Mouse (Mus musculus) thymus, adult 2 months (tissue): ENCODE results near the gene Tnni3k.

Experiments
- CTCF ChIP-seq: fragments of 200-500 bp; IDR thresholded peaks from 2 replicates; pipeline ENCODE4 v1.5.1; 2012; ENCODE audit warnings: mild to moderate bottlenecking, control low read depth, low read length, moderate library complexity, borderline replicate concordance; ENCODE audit not compliant: control insufficient read depth, poor library complexity, insufficient read depth; ENCODE audit errors: extremely low read depth
- POLR2A ChIP-seq: fragments of 200-500 bp; IDR thresholded peaks from 2 replicates; pipeline ENCODE4 v1.6.1; 2012; ENCODE audit warnings: mild to moderate bottlenecking, low read length, control low read depth, moderate library complexity; ENCODE audit not compliant: control insufficient read depth, poor library complexity, insufficient read depth; ENCODE audit errors: extremely low read depth

DNA sequence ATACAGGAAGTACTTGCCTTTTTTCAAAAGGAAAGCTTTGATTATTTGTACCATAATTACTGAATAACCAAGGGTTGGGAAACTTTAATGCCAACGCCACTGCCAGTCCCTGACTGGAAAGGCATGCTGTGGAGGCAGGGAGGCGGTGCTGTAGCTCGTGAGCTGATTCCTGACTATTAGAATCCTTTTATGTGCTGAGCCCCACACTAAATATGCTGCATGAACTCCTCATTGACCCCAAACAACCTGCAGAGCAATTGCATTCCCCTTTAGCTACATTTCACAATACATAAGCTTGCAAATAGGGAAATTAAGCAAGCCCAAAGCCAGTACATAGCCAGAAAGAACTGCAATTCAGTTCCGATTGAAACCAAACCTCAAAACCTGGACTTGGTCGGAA, 313.7 kb downstream of the Tnni3k start:
- TF ChIP-seq CTCF (no peak), POLR2A (no peak)
